Mouse (Mus musculus) midbrain, embryonic 13.5 days (tissue): Measurements from ENCODE around the gene Cd209f. TPM values are rescaled to one million over a fixed set of nuclear protein-coding genes. Genes with fewer than 3 reads are reported as not detected.
A peak's percentile ranks its signal among the peaks of the same experiment; 100 is the strongest.
"Not testable (repeated sequence)": the region's sequence is repeated elsewhere in the genome, so short reads cannot be mapped to it uniquely, and the experiment has no call there.

Experiments
- ATAC-seq: fragments of 200-750 bp; cut with Nextera tagmentation; 2 replicates; pipeline ENCODE4 v1.8.0; 2017; ENCODE audit warnings: mild to moderate bottlenecking, moderate TSS enrichment, moderate library complexity
- H3K27ac ChIP-seq: fragments of 300-500 bp; sonication (generic); 2 replicates; pipeline ENCODE4 v1.5.1; 2015; ENCODE audit warnings: inconsistent platforms, mild to moderate bottlenecking, moderate library complexity
- H3K27me3 ChIP-seq: fragments of 300-500 bp; sonication (generic); 2 replicates; pipeline ENCODE4 v1.6.1; 2015; ENCODE audit warnings: mild to moderate bottlenecking, inconsistent platforms
- H3K36me3 ChIP-seq: fragments of 300-500 bp; sonication (generic); 2 replicates; pipeline ENCODE4 v1.6.1; 2015; ENCODE audit warnings: mild to moderate bottlenecking, inconsistent platforms
- H3K4me1 ChIP-seq: fragments of 300-500 bp; sonication (generic); replicated peaks from 2 replicates; pipeline ENCODE4 v1.6.1; 2015; ENCODE audit warnings: inconsistent platforms
- H3K4me2 ChIP-seq: fragments of 300-500 bp; sonication (generic); replicated peaks from 2 replicates; pipeline ENCODE4 v1.6.1; 2015; ENCODE audit warnings: moderate library complexity, mild to moderate bottlenecking, inconsistent platforms
- H3K4me3 ChIP-seq: fragments of 300-500 bp; sonication (generic); replicated peaks from 2 replicates; pipeline ENCODE4 v1.5.1; 2015; ENCODE audit warnings: mild to moderate bottlenecking, inconsistent platforms
- H3K9ac ChIP-seq: fragments of 300-500 bp; sonication (generic); replicated peaks from 2 replicates; pipeline ENCODE4 v1.6.1; 2015; ENCODE audit warnings: mild to moderate bottlenecking, inconsistent platforms
- H3K9me3 ChIP-seq: fragments of 300-500 bp; sonication (generic); 2 replicates; pipeline ENCODE4 v1.6.1; 2016; ENCODE audit warnings: mild to moderate bottlenecking, inconsistent platforms
- WGBS: fragments of 180-500 bp; shearing (Covaris S2); methylation state at CpG from one replicate; pipeline ENCODE4 v1.1.7; 2015; 5-methylcytosine and 5-hydroxymethylcytosine counted together
- polyA plus RNA-seq: library from polyadenylated mRNA; unstranded; fragments of >200 nt; fragmentation: Nextera tagmentation; extraction: Ambion mirVana; gene quantifications from 2 replicates; pipeline ENCODE4 v1.2.1, GENCODE M21; 2015

The Cd209f gene
- 0.23 TPM in 1 of 2 replicates, not detected in the other for polyA plus RNA-seq

- H3K9ac ChIP-seq, H3K9me3 ChIP-seq, H3K4me1 ChIP-seq, H3K27me3 ChIP-seq, H3K27ac ChIP-seq, H3K4me3 ChIP-seq, ATAC-seq, H3K36me3 ChIP-seq, H3K4me2 ChIP-seq: not testable (repeated sequence)
- WGBS = 98% methylated on average over 2 of the region's 2 CpGs
Measured at GRCm38 (mm10) chr8:4105735-4106134, at the start of gene Cd209f. Gene Cd209f, minus strand, starts transcription at chr8:4105835.

- no peaks in the 10 kb centered on the region for H3K4me1 ChIP-seq
- no peak for ATAC-seq
- no peak overlapping the region for H3K9ac ChIP-seq
- no peak overlapping the region for H3K4me3 ChIP-seq
- peaks cover 10% of the 10 kb centered on the region; the same call in 1 of the 2 replicates for H3K9me3 ChIP-seq
- H3K27me3 ChIP-seq = no peaks in the 10 kb centered on the region
- H3K36me3 ChIP-seq = no peaks in the 10 kb centered on the region
- H3K27ac ChIP-seq = no peak overlapping the region
- no peak overlapping the region for H3K4me2 ChIP-seq
Measured at GRCm38 (mm10) chr8:4154878-4155277, 49.2 kb upstream of the Cd209f start.

- Histone ChIP-seq H3K27me3 (no peaks in the 10 kb centered on the region), H3K9ac (no peak overlapping the region), H3K9me3 (peaks cover 10% of the 10 kb centered on the region; the same call in 1 of the 2 replicates), H3K27ac (no peak overlapping the region), H3K4me2 (no peak overlapping the region), H3K4me1 (no peaks in the 10 kb centered on the region), H3K4me3 (no peak overlapping the region), H3K36me3 (no peaks in the 10 kb centered on the region)
- WGBS = 13% methylated on average over 1 of the region's 1 CpGs
- ATAC-seq = no peak
Measured at GRCm38 (mm10) chr8:4147272-4147671, 41.6 kb upstream of the Cd209f start.

- no peak overlapping the region for H3K27ac ChIP-seq
- no peaks in the 10 kb centered on the region for H3K4me1 ChIP-seq
- WGBS = 64% methylated on average over 3 of the region's 3 CpGs
- H3K9me3 ChIP-seq = no peaks in the 10 kb centered on the region
- no peak for ATAC-seq
- 0 out of 2 replicates have a peak, but pooled peaks cover 7% of the 10 kb centered on the region for H3K27me3 ChIP-seq
- H3K4me2 ChIP-seq = no peak overlapping the region
- H3K36me3 ChIP-seq = no peaks in the 10 kb centered on the region
- H3K4me3 ChIP-seq = no peak overlapping the region
- H3K9ac ChIP-seq = no peak overlapping the region
Measured at GRCm38 (mm10) chr8:4141721-4142120, 36.1 kb upstream of the Cd209f start.

GRCm38 (mm10) chr8:4139660-4140646 lies 34.3 kb upstream of the Cd209f start:
- Histone ChIP-seq H3K27ac (no peak overlapping the region), H3K9ac (no peak overlapping the region), H3K27me3 (0 out of 2 replicates have a peak, but pooled peaks cover 7% of the 10 kb centered on the region), H3K36me3 (no peaks in the 10 kb centered on the region), H3K4me1 (no peaks in the 10 kb centered on the region), H3K4me2 (no peak overlapping the region), H3K9me3 (no peaks in the 10 kb centered on the region), H3K4me3 (no peak overlapping the region)
- ATAC-seq = peak; percentile 71
- 15% methylated on average over 12 of the region's 12 CpGs for WGBS

- H3K27me3 ChIP-seq = no peaks in the 10 kb centered on the region
- H3K36me3 ChIP-seq = no peaks in the 10 kb centered on the region
- no peaks in the 10 kb centered on the region for H3K9me3 ChIP-seq
- 91% methylated on average over 9 of the region's 10 CpGs for WGBS
- no peak within 1 kb of the TSS for H3K4me2 ChIP-seq
- no peaks in the 10 kb centered on the region for H3K4me1 ChIP-seq
- no peak within 1 kb of the TSS for H3K4me3 ChIP-seq
- no peak within 1 kb of the TSS for H3K27ac ChIP-seq
- no peak within 1 kb of the TSS for H3K9ac ChIP-seq
- no peak for ATAC-seq
Measured at GRCm38 (mm10) chr8:4133798-4134197, 28.2 kb upstream of the Cd209f start, which contains the start of gene Cd209g. Gene Cd209g, plus strand, starts transcription at chr8:4134098.

GRCm38 (mm10) chr8:4088514-4088913 lies 17.1 kb downstream of the Cd209f start:
- H3K4me2 ChIP-seq, H3K36me3 ChIP-seq, H3K27me3 ChIP-seq, ATAC-seq, H3K27ac ChIP-seq, H3K4me1 ChIP-seq, H3K9ac ChIP-seq, H3K4me3 ChIP-seq, H3K9me3 ChIP-seq: not testable (repeated sequence)
- WGBS = 81% methylated on average over 3 of the region's 3 CpGs

- H3K36me3 ChIP-seq, H3K4me3 ChIP-seq, H3K4me2 ChIP-seq, H3K4me1 ChIP-seq, H3K9me3 ChIP-seq, H3K27me3 ChIP-seq, H3K9ac ChIP-seq, H3K27ac ChIP-seq: not testable (repeated sequence)
- WGBS = 34% methylated on average over 32 of the region's 33 CpGs
- peak; percentile 40; the same call in 1 of the 2 replicates for ATAC-seq
Measured at GRCm38 (mm10) chr8:4087180-4087722, 18.4 kb downstream of the Cd209f start.

Other genes starting within 250 kb of the Cd209f start
- not detected in 2 replicates for gene Cd209d, start 227.3 kb downstream of the Cd209f start, polyA plus RNA-seq
- gene Cd209b, start 179.0 kb downstream of the Cd209f start, polyA plus RNA-seq = not detected in 2 replicates
- 0.40 and 0.75 TPM in 2 replicates for gene Cd209c, start 151.1 kb downstream of the Cd209f start, polyA plus RNA-seq
- gene Cd209g, start 28.3 kb upstream of the Cd209f start, polyA plus RNA-seq = not detected in 2 replicates
- 91.4 and 92.5 TPM in 2 replicates for gene Evi5l, start 60.7 kb upstream of the Cd209f start, polyA plus RNA-seq
- gene Prr36, start 111.6 kb upstream of the Cd209f start, polyA plus RNA-seq = 44.2 and 52.1 TPM in 2 replicates
- gene Lrrc8e, start 121.0 kb upstream of the Cd209f start, polyA plus RNA-seq = 0.17 TPM in 1 of 2 replicates, not detected in the other
- gene Map2k7, start 132.9 kb upstream of the Cd209f start, polyA plus RNA-seq = 33.0 and 36.9 TPM in 2 replicates
- gene Gm49320, start 133.0 kb upstream of the Cd209f start, polyA plus RNA-seq = 0.90 and 1.2 TPM in 2 replicates
- 8.0 and 8.5 TPM in 2 replicates for gene Tgfbr3l, start 142.4 kb upstream of the Cd209f start, polyA plus RNA-seq
- gene Snapc2, start 147.2 kb upstream of the Cd209f start, polyA plus RNA-seq = 62.7 and 64.1 TPM in 2 replicates
- 245 and 257 TPM in 2 replicates for gene Ctxn1, start 153.4 kb upstream of the Cd209f start, polyA plus RNA-seq
- 44.5 and 45.1 TPM in 2 replicates for gene Timm44, start 170.1 kb upstream of the Cd209f start, polyA plus RNA-seq
- gene Ccl25, start 219.4 kb upstream of the Cd209f start, polyA plus RNA-seq = 20.0 and 23.2 TPM in 2 replicates
- gene Elavl1, start 219.6 kb upstream of the Cd209f start, polyA plus RNA-seq = 152 and 163 TPM in 2 replicates